Mouse (Mus musculus) hematopoietic multipotent progenitor cell, adult 10-12 weeks (in vitro differentiated cells): ENCODE measurements around the gene Rpsa. TPM values are rescaled to one million over a fixed set of nuclear protein-coding genes. Genes with fewer than 3 reads are reported as not detected.

ENCODE experiments used
- polyA plus RNA-seq: library from polyadenylated mRNA; stranded (reverse); fragments of >175 nt; gene quantifications from 2 replicates; pipeline ENCODE4 v1.2.3, GENCODE M21; 2012; ENCODE audit warnings: low replicate concordance

Rpsa gene
- 1,066 and 10,393 TPM in 2 replicates for polyA plus RNA-seq

DNA sequence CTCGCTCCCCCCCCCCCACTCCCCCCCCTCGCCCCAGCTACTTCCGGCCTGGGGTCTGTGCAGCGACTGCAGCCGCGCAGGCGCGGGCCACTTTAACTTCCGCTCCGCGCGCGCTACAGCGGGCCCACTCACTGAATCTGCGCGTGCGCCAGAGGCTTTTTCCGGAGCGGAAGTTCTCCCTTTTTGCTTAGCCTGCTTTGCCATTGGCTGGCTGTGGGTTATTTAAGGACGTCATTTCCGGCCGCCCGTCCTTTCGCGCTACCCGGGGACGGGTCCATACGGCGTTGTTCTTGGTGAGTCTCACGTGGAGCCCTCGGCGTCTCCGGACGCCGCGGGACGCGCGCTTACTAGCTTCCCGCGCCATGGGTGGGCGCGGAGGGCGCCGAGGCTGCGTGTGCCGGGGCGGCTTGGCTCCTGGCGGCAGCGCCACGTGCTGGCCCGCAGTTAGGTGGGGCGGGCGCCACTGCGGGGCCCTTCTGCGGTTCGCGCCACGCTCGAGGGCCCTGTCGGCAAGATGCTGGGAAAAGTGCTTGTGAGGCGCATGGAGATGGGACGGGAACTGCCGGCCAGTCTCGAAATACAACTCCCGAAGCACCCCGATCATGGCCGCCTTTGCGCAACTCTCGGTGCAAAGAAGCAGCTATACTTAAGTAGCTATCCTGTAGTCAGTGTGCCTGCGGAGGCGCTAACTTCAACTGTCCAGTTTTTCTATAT lies at the start of gene Rpsa:
TSS of gene Rpsa (plus strand) at position 152 of the 714 bp plus-strand sequence.

DNA sequence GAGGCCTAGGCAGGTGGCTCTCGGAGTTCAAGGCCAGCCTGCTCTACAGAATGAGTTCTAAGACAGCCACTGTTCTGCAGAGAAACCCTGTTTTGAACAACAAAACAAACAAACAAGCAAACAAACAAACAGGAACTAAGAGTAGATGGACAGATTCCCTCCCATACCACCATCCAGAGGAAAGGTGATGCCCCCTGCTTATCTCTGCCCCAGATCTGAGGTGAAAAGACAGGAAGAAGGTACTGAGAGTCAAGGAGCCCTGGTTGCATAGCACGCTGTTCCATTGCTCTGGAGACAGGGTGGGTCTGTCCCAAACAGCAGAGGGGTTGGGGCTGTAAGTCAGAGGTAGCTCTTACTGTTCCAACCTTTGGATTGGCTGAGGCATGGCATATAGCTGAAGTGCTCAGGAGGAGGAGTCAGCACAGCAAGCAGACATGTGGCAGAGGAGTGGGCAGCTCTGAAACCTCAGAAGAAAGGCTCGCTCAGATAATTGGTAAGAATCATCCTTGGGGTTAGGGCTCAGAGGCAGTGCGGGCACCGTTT lies 35.7 kb upstream of the Rpsa start, which contains the start of gene Ccr8:
TSS of gene Ccr8 (plus strand) at position 419 of the 543 bp plus-strand sequence.

DNA sequence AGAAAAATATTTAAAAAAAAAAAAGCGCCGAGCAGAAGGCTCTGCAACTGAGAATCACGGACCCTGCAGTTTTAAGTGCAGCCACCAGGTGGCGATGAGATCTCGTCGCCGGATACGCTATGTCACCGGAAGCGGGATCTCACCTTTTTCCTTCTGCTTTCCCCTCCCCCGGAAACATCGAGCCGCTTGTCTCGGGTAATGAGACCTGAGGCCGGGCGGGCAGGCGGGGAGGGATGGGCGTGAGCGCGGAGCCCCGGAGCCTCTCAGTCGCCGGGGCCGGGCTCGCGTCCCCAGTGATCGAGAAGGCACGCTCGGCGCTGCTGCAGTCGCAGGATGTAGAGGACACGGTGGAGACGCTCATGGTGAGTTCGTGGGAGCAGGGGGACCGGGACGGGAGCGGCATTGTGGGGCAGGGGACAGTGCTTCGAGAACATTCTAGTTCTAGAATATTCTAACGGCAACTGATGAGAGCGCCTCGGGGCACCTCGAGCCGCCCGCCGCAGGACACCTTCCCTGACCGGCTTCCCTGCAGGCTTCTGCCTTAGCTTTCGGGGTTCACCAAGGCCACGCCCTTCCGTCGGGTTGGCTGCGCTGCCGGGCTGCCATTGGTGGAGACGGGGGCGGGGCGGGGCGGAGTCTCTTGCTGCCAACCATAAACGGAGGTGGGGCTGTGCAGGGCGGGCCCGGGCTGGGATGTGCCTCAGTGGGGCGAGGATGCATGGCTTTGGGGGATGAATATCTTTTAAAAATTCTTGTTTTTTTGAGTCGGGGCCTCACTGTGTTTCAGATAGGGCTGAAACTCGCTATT lies 17.1 kb upstream of the Rpsa start, which contains the start of gene Slc25a38:
TSS of gene Slc25a38 (plus strand) at position 164 of the 808 bp plus-strand sequence.

DNA sequence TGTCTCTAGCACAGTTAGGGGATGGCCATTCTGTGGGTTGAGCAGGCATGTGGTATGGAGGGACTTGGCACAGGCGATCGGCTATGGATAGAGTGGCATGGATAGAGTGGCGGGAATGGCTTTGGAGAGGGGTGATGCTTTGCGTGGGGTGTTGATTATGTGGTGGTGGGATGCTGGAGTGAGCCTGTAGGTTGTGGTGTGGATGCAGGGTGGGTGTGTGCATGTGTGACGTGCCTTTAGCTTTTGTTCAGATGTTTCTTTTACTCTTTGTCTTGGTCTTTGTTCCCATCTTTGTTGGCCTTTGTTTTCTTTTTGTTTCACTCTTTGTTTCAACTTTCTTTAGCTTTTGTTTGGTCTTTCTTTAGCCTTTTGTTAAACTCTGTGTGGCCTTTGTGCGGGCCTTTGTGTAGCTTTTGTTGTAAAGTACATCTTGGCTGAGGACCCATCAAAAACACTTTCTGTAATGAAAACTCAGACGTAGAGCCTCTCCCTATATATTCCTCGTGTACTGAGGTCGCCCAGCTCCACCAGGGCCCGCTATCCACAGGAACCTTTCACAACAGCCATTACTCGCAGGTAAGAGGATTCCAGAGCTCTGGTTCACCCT lies 21.8 kb downstream of the Rpsa start, which contains the start of gene Mobp:
TSS of gene Mobp (plus strand) at position 486 of the 607 bp plus-strand sequence.

Other genes starting within 250 kb of the Rpsa start
- gene Wdr48, start 232.8 kb upstream of the Rpsa start, polyA plus RNA-seq = 14.6 and 18.4 TPM in 2 replicates
- gene Gorasp1, start 190.1 kb upstream of the Rpsa start, polyA plus RNA-seq = 8.4 and 15.4 TPM in 2 replicates
- 0.08 TPM in 1 of 2 replicates, not detected in the other for gene Ttc21a, start 190.1 kb upstream of the Rpsa start, polyA plus RNA-seq
- gene Csrnp1, start 143.0 kb upstream of the Rpsa start, polyA plus RNA-seq = 101 and 123 TPM in 2 replicates
- not detected in 2 replicates for gene Xirp1, start 104.1 kb upstream of the Rpsa start, polyA plus RNA-seq
- gene Cx3cr1, start 57.8 kb upstream of the Rpsa start, polyA plus RNA-seq = 3.5 and 3.8 TPM in 2 replicates
- 0.20 and 0.50 TPM in 2 replicates for gene Ccr8, start 35.6 kb upstream of the Rpsa start, polyA plus RNA-seq
- 45.2 and 56.2 TPM in 2 replicates for gene Slc25a38, start 17.3 kb upstream of the Rpsa start, polyA plus RNA-seq
- 0.08 TPM in 1 of 2 replicates, not detected in the other for gene Mobp, start 22.0 kb downstream of the Rpsa start, polyA plus RNA-seq
- gene Myrip, start 173.8 kb downstream of the Rpsa start, polyA plus RNA-seq = 0.51 TPM in 1 of 2 replicates, not detected in the other